Mouse (Mus musculus) limb, embryonic 14.5 days (tissue): ENCODE measurements around the gene Caps2. TPM values are rescaled to one million over a fixed set of nuclear protein-coding genes. Genes with fewer than 3 reads are reported as not detected.
"Not testable (repeated sequence)": the region's sequence is repeated elsewhere in the genome, so short reads cannot be mapped to it uniquely, and the experiment has no call there.

Experiments used
- ATAC-seq: fragments of 200-750 bp; cut with Nextera tagmentation; 2 replicates; pipeline ENCODE4 v1.8.0; 2017; ENCODE audit warnings: low read depth, moderate number of reproducible peaks, moderate TSS enrichment; ENCODE audit not compliant: low FRiP score
- DNase-seq: peaks from one replicate; pipeline ENCODE4 v3.0.0-alpha.2; 2015; ENCODE audit warnings: low spot score
- H3K27ac ChIP-seq: fragments of 300-500 bp; sonication (generic); replicated peaks from 2 replicates; pipeline ENCODE4 v1.5.1; 2014; ENCODE audit warnings: low read depth, mild to moderate bottlenecking, low read length, moderate library complexity, mixed read lengths
- H3K27me3 ChIP-seq: fragments of 300-500 bp; sonication (generic); 2 replicates; pipeline ENCODE4 v1.6.1; 2014; ENCODE audit warnings: low read length, mixed read lengths; ENCODE audit not compliant: control insufficient read depth, insufficient read depth
- H3K36me3 ChIP-seq: fragments of 300-500 bp; sonication (generic); 2 replicates; pipeline ENCODE4 v1.6.1; 2014; ENCODE audit warnings: mild to moderate bottlenecking, low read length, moderate library complexity, mixed read lengths; ENCODE audit not compliant: control insufficient read depth, insufficient read depth
- H3K4me1 ChIP-seq: fragments of 300-500 bp; sonication (generic); 2 replicates; pipeline ENCODE4 v1.6.1; 2014; ENCODE audit warnings: antibody characterized with exemption, low read length, mixed read lengths; ENCODE audit not compliant: control insufficient read depth, insufficient read depth
- H3K4me2 ChIP-seq: fragments of 300-500 bp; sonication (generic); replicated peaks from 2 replicates; pipeline ENCODE4 v1.6.1; 2014; ENCODE audit warnings: low read depth, mild to moderate bottlenecking, low read length, moderate library complexity; ENCODE audit not compliant: severe bottlenecking
- H3K4me3 ChIP-seq: fragments of 300-500 bp; sonication (generic); replicated peaks from 2 replicates; pipeline ENCODE4 v1.5.1; 2014; ENCODE audit warnings: low read length
- H3K9ac ChIP-seq: fragments of 300-500 bp; sonication (generic); 2 replicates; pipeline ENCODE4 v1.6.1; 2014; ENCODE audit warnings: mild to moderate bottlenecking, low read depth, low read length, moderate library complexity; ENCODE audit not compliant: severe bottlenecking
- H3K9me3 ChIP-seq: fragments of 300-500 bp; sonication (generic); 2 replicates; pipeline ENCODE4 v1.6.1; 2016; ENCODE audit warnings: low read length; ENCODE audit not compliant: control insufficient read depth
- POLR2A ChIP-seq: fragments of 200-500 bp; IDR thresholded peaks from 2 replicates; pipeline ENCODE4 v1.8.0; 2012; ENCODE audit warnings: inconsistent platforms, mild to moderate bottlenecking, moderate library complexity, borderline replicate concordance; ENCODE audit not compliant: insufficient read depth, insufficient read length; ENCODE audit errors: extremely low read depth
- WGBS: fragments of 180-500 bp; shearing (Covaris S2); extraction: QIAGEN DNeasy Blood & Tissue Kit; methylation state at CpG from one replicate; pipeline ENCODE4 v1.1.7; 2014; 5-methylcytosine and 5-hydroxymethylcytosine counted together
- polyA plus RNA-seq, 2 experiments: library from polyadenylated mRNA; depleted of rRNA in 1 of 2; stranded (reverse) in 1 of 2; unstranded in 1 of 2; fragments of >200 nt; fragmentation: Nextera tagmentation in 1 of 2; extraction: Ambion mirVana in 1 of 2; gene quantifications; 2 replicates each; pipeline versions ENCODE4 v1.2.1 to v1.2.3; 2012 to 2014

Gene Caps2
- polyA plus RNA-seq, 2 experiments = 0.28 to 0.40 TPM

DNA sequence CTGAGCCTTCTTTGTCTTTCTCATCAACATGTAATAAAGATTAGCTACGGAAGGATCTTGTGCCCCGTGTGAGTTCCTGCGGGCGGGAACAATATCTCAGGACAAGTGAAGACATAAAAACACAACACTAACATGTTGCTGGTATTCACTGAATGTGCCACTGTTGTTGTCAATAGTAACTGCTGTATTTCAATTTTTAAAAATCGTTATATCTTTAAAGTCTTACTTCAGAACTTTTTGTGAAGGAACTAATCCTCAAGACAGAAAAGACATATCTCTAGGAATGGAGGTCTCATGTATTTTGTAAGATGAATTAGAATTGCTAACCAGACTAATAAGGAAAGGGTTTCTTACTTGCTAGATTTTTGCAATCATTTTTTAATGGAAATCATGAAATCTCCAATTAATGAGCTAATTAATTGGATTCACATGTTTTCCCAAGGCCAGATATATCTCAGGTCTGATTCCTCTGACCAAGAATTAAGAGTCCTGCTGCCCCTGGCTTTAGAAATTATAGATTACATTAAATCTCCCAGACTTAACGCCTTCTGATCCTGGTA lies 24.5 kb upstream of the Caps2 start:
- peak overlapping the region; percentile 35 for H3K4me2 ChIP-seq
- H3K27ac ChIP-seq = no peak overlapping the region
- no peak for TF ChIP-seq POLR2A
- no peaks in the 10 kb centered on the region for H3K4me1 ChIP-seq
- ATAC-seq = no peak
- no peaks in the 10 kb centered on the region for H3K9me3 ChIP-seq
- no peaks in the 10 kb centered on the region for H3K36me3 ChIP-seq
- no peak for DNase-seq
- H3K4me3 ChIP-seq = peak overlapping the region; percentile 28
- 37% methylated on average over 6 of the region's 6 CpGs for WGBS
- no peak overlapping the region for H3K9ac ChIP-seq
- H3K27me3 ChIP-seq = no peaks in the 10 kb centered on the region

DNA sequence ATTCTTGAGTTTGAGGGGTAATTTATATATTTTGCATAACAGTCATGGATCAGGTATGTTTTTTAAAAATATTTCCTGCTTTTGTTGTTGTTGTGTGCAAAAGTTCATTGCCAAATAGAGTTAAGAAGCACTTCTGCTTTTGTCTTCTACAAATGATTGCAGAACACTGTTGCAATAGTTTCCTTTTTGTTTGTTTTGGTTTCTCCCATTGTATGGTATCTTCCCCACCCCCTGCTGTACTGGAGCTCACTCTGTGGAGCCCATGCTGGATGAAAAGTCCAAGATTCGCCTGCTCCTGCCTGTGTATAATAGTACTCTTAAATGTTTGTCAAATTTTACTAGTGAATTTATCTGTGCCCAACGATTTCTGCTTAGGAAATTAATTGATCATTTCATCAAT lies 23.6 kb upstream of the Caps2 start:
- no peaks in the 10 kb centered on the region for H3K9me3 ChIP-seq
- H3K27ac ChIP-seq = no peak overlapping the region
- H3K4me2 ChIP-seq = no peak overlapping the region
- H3K4me1 ChIP-seq = no peaks in the 10 kb centered on the region
- no peaks in the 10 kb centered on the region for H3K36me3 ChIP-seq
- WGBS = 68% methylated on average over 2 of the region's 2 CpGs
- H3K27me3 ChIP-seq = no peaks in the 10 kb centered on the region
- ATAC-seq (no peak), DNase-seq (no peak)
- TF ChIP-seq POLR2A = no peak
- no peak overlapping the region for H3K9ac ChIP-seq
- H3K4me3 ChIP-seq = no peak overlapping the region

DNA sequence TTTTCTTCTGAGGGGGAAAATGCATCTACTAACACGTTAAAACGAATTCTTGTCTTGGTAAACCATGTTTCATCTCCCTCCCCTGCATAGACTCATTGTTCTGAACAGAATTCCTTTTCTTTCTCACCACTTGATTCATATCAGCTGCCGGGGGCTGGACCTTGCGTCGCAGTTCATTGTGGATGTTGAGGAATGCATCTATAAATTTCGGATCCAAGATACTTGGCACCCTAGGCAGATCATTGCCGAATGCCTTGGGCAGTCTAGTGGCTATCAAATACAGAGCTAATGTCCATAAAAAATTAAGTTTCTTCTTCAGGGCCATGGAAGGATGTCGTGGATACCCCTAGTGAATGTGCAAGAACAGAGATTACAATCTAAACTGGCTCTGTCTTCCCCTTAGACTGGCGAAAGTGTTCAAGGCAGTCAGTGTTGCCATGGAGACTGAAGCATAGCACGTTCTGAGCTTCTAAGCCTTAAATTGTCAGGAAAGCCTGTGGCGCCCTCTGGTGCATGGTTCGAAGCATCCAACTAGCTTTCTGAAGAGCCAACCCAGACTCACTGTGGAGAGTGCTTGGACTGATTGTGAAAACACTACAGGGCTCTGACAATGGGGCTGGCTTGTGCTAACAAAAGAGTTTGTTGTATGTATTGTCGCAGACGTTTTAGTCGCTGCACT lies 3.4 kb upstream of the Caps2 start, which contains the start of gene Glipr1l3:
Gene Glipr1l3, minus strand, starts transcription at position 446 of the 679 bp plus-strand sequence.
- not testable (repeated sequence) for H3K36me3 ChIP-seq, H3K4me1 ChIP-seq, H3K9me3 ChIP-seq, H3K27ac ChIP-seq, H3K9ac ChIP-seq, H3K4me3 ChIP-seq, H3K27me3 ChIP-seq
- peak; percentile 78 for ATAC-seq
- WGBS = 19% methylated on average over 15 of the region's 15 CpGs
- peak; percentile 96 for DNase-seq
- peak within 1 kb of the TSS; percentile 32 for H3K4me2 ChIP-seq

DNA sequence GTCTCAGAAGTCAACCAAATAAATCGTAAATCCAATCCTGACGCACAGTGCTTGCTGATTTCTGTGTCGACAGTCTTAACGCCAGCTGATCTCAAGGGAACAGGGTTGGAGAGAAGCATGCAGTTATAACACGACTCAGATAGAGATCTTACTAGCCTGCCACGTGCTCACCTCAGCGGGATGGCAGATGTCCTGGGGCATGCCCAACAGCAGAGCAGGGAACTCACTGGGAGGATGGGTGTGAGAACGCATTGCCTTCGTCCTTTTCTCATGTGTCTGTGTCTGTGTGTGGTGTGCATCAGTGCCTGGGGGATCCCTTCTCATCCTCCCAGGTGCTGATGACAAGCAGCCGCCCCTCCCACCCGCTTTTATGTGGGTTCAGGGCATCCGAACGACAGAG lies 13.6 kb downstream of the Caps2 start:
- H3K4me2 ChIP-seq, H3K9me3 ChIP-seq, H3K9ac ChIP-seq, ATAC-seq, H3K27ac ChIP-seq, H3K4me1 ChIP-seq, H3K4me3 ChIP-seq, DNase-seq, H3K27me3 ChIP-seq, H3K36me3 ChIP-seq: not testable (repeated sequence)
- WGBS = 19% methylated on average over 12 of the region's 13 CpGs

DNA sequence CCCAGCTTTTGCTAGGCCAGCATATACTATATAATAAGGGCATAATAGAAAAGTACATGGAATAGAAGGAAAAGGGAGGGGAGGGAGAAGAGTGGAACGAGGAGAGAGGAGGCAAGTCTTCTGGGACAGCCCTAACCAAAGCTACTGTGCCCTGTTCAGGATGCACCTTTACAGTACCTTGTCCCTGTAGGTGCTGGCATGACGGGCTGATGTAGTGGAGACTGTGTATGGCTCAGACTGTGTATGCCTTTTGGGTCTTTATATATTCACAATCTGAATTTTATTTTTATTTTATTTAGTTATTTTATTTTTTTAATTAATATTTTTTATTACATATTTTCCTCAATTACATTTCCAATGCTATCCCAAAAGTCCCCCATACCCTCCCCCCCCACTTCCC lies 30.5 kb downstream of the Caps2 start:
- H3K4me3 ChIP-seq, ATAC-seq, H3K36me3 ChIP-seq, H3K4me2 ChIP-seq, DNase-seq, H3K4me1 ChIP-seq, H3K27me3 ChIP-seq, H3K9ac ChIP-seq, H3K27ac ChIP-seq, H3K9me3 ChIP-seq: not testable (repeated sequence)
- 88% methylated on average over 2 of the region's 2 CpGs for WGBS

DNA sequence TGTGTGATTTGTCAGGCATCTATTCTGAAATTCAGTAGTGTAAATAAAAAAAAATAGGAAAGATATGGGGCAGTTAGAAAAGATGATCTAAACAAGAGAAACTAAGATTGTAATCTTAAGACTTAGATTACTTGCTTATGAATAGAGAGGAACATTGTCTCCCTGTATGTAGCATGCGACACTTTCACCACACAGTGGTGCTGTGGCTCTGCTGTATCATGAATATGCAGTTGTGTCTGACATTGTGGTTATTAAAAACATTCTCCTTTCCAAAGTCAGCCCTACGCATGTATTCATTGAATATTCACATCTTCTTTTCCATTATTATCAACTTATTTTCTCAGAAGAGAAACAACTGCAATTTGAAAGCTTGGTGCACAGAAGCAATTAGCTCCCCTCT lies 40.0 kb downstream of the Caps2 start:
- H3K27ac ChIP-seq = no peak overlapping the region
- H3K4me2 ChIP-seq = no peak overlapping the region
- no peak for TF ChIP-seq POLR2A
- no peaks in the 10 kb centered on the region for H3K27me3 ChIP-seq
- no peaks in the 10 kb centered on the region for H3K9me3 ChIP-seq
- H3K4me3 ChIP-seq = no peak overlapping the region
- 64% methylated on average over 2 of the region's 2 CpGs for WGBS
- ATAC-seq (no peak), DNase-seq (peak; percentile 40)
- H3K4me1 ChIP-seq = no peaks in the 10 kb centered on the region
- no peaks in the 10 kb centered on the region for H3K36me3 ChIP-seq
- no peak overlapping the region for H3K9ac ChIP-seq
